Mouse (Mus musculus): ENCODE data around the gene Xrcc5. TPM values are rescaled to one million over a fixed set of nuclear protein-coding genes. Genes with fewer than 3 reads are reported as not detected.

The Xrcc5 gene
- polyA plus RNA-seq (2014; fragmentation: Nextera tagmentation; extraction: Ambion mirVana): 43.6 and 47.8 TPM in 2 replicates

DNA sequence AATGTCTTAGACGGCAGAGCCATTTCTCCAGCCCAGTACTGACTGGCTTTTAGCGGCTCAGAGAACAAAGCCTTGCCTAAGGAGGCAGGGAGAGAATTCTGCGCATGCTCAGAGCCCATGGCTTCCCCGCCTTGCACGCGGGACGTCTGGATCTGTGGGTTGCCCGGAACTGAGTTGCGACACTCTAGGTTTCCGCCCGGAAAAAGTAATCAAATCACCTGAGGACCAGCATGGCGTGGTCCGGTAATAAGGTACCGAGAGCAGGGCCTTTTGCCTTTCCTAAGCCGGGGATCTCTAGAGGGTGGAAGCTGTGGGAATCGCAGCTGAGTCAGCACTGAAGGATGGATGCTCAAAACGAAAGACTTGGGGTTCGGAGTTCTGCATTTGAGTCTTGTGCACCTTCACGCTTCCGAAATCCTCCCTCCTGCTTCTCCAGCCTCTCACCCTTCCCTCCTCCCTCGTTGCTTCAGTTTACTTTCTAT is at the start of gene Xrcc5:
TSS of gene Xrcc5 (plus strand) at position 105 of the 482 bp plus-strand sequence.
- Histone ChIP-seq H3K27ac (ENCODE audit: low read length) (peak within 1 kb of the TSS; percentile 61), H3K27me3 (ENCODE audit: control insufficient read depth, insufficient read depth, low read length) (no peaks in the 10 kb centered on the region), H3K4me2 (replicated peaks; ENCODE audit: low read depth, low read length) (peak within 1 kb of the TSS; percentile 54), H3K36me3 (ENCODE audit: control insufficient read depth, insufficient read depth, low read length) (no peaks in the 10 kb centered on the region), H3K9ac (replicated peaks; ENCODE audit: low read depth, low read length) (peak within 1 kb of the TSS; percentile 72), H3K4me3 (ENCODE audit: low read depth, low read length) (peak within 1 kb of the TSS; percentile 60), H3K4me1 (ENCODE audit: control insufficient read depth, insufficient read depth, low read length) (peaks cover 7% of the 10 kb centered on the region), H3K9me3 (ENCODE audit: control insufficient read depth, low read depth, low read length) (no peaks in the 10 kb centered on the region)
- peak; percentile 98 for ATAC-seq (ENCODE audit: insufficient number of reproducible peaks, insufficient read depth, low FRiP score, low read depth)
- WGBS: under 1% methylated on average over 21 of the region's 21 CpGs

DNA sequence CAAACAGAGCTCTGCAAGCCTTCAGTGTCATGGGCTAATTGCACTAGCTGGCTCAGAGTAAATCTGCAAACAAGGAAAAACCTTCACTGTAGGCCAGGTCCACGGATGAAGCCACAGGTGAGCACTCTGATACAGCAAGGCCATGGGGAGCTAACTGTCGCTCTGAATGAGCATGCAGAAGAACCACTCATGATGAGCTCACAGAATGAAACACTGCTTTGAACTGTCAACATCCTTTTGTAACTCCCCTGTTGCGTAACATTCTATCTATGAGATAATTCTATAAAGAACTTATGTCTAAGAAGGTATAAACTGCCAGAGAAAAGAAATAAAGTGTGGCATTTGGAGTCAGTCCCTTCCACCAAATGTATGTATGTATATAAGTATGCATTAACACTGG is 44.1 kb upstream of the Xrcc5 start:
- Histone ChIP-seq H3K27me3 (ENCODE audit: control insufficient read depth, insufficient read depth, low read length) (no peaks in the 10 kb centered on the region), H3K9ac (replicated peaks; ENCODE audit: low read depth, low read length) (no peak overlapping the region), H3K4me3 (ENCODE audit: low read depth, low read length) (no peak overlapping the region), H3K27ac (ENCODE audit: low read length) (no peak overlapping the region), H3K4me2 (replicated peaks; ENCODE audit: low read depth, low read length) (no peak overlapping the region), H3K36me3 (ENCODE audit: control insufficient read depth, insufficient read depth, low read length) (peaks cover 15% of the 10 kb centered on the region), H3K9me3 (ENCODE audit: control insufficient read depth, low read depth, low read length) (no peaks in the 10 kb centered on the region), H3K4me1 (ENCODE audit: control insufficient read depth, insufficient read depth, low read length) (no peaks in the 10 kb centered on the region)
- no peak for ATAC-seq (ENCODE audit: insufficient number of reproducible peaks, insufficient read depth, low FRiP score, low read depth)
- WGBS: 85% methylated on average over 3 of the region's 3 CpGs

DNA sequence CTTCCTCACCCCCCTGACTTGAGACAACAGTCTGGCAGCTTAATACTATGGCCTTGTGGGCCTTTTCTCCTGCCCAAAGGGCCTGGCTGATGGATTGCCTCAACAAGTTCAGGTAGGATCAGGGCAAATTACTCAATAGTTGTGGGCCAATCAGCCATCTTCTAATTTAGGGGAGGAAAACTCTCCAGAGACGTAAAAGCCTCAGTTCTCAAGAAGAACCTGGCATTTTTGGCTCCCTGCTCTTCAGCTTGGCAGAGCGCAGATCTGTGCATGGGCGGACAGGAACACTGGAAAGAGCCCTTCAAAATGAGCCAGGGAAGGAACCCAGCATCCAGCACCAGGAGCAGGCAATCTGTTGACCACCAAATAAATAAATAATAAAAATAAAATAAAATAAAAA is 29.1 kb upstream of the Xrcc5 start:
- no peak overlapping the region for H3K4me3 ChIP-seq (ENCODE audit: low read depth, low read length)
- no peaks in the 10 kb centered on the region for H3K9me3 ChIP-seq (ENCODE audit: control insufficient read depth, low read depth, low read length)
- 94% methylated on average over 3 of the region's 3 CpGs for WGBS
- H3K4me1 ChIP-seq (ENCODE audit: control insufficient read depth, insufficient read depth, low read length): peaks cover 3% of the 10 kb centered on the region; the same call in 1 of the 2 replicates
- ATAC-seq (ENCODE audit: insufficient number of reproducible peaks, insufficient read depth, low FRiP score, low read depth): no peak
- H3K36me3 ChIP-seq (ENCODE audit: control insufficient read depth, insufficient read depth, low read length): peaks cover 7% of the 10 kb centered on the region; the same call in 1 of the 2 replicates
- no peaks in the 10 kb centered on the region for H3K27me3 ChIP-seq (ENCODE audit: control insufficient read depth, insufficient read depth, low read length)
- no peak overlapping the region for H3K9ac ChIP-seq (replicated peaks; ENCODE audit: low read depth, low read length)
- no peak overlapping the region for H3K4me2 ChIP-seq (replicated peaks; ENCODE audit: low read depth, low read length)
- no peak overlapping the region for H3K27ac ChIP-seq (ENCODE audit: low read length)

DNA sequence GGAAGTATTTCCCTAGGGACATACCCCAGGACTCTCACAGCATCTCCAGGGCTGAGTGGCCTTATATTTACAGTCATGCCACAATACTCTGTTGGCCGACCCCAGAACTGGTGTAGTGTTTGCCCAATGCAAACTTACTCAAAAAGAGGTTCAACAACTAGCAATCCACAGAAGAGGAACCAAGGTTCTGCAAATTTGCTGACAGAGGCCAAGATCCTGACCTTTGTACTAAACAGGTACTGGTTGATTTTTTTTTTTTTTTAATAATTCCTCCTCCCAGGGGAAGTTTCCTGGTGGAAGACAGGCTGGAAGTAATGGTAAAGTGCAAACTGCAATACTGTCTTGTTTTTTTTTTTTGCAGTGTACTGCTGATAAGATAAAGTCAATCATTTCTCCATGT is 24.6 kb upstream of the Xrcc5 start:
- Histone ChIP-seq H3K4me3 (ENCODE audit: low read depth, low read length) (no peak overlapping the region), H3K36me3 (ENCODE audit: control insufficient read depth, insufficient read depth, low read length) (no peaks in the 10 kb centered on the region), H3K4me2 (replicated peaks; ENCODE audit: low read depth, low read length) (no peak overlapping the region), H3K9me3 (ENCODE audit: control insufficient read depth, low read depth, low read length) (no peaks in the 10 kb centered on the region), H3K27me3 (ENCODE audit: control insufficient read depth, insufficient read depth, low read length) (no peaks in the 10 kb centered on the region), H3K27ac (ENCODE audit: low read length) (no peak overlapping the region), H3K4me1 (ENCODE audit: control insufficient read depth, insufficient read depth, low read length) (peaks cover 3% of the 10 kb centered on the region; the same call in 1 of the 2 replicates), H3K9ac (replicated peaks; ENCODE audit: low read depth, low read length) (no peak overlapping the region)
- ATAC-seq (ENCODE audit: insufficient number of reproducible peaks, insufficient read depth, low FRiP score, low read depth): no peak
- 67% methylated on average over 1 of the region's 1 CpGs for WGBS

DNA sequence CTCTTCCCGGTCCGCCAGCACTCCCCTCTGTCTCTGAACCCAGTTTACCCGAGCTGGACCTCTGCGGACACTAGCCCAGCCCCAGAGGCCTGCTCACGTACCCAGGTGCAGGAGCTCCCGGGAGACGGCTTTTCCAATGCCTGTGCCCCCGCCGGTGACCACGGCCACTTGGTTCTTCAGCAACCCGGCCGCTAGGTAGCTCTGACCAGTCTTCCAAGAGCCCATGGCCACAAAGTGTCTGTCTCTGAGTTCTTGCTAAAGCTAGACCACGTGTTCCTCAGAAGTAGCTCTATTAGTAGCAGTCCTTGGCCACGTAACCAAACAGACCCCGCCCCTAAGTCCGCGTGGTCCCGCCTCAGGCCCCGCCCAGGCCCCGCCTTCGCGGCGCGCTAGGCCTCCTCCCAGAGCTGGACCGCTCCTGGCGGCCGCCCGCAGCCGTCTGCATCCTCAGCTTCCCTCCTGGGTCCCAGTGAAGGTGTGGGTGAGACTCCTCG is 23.2 kb upstream of the Xrcc5 start, which contains the start of the genes Pecr and Tmem169:
TSS of gene Pecr (minus strand) at position 323 of the 494 bp plus-strand sequence.
TSS of gene Tmem169 (plus strand) at position 378 of the 494 bp plus-strand sequence.
- peak within 1 kb of the TSS; percentile 80 for H3K4me2 ChIP-seq (replicated peaks; ENCODE audit: low read depth, low read length)
- no peaks in the 10 kb centered on the region for H3K9me3 ChIP-seq (ENCODE audit: control insufficient read depth, low read depth, low read length)
- ATAC-seq (ENCODE audit: insufficient number of reproducible peaks, insufficient read depth, low FRiP score, low read depth): peak; percentile 99
- no peak within 1 kb of the TSS for H3K27ac ChIP-seq (ENCODE audit: low read length)
- no peaks in the 10 kb centered on the region for H3K36me3 ChIP-seq (ENCODE audit: control insufficient read depth, insufficient read depth, low read length)
- H3K9ac ChIP-seq (replicated peaks; ENCODE audit: low read depth, low read length): peak within 1 kb of the TSS; percentile 36
- peak within 1 kb of the TSS; percentile 45 for H3K4me3 ChIP-seq (ENCODE audit: low read depth, low read length)
- H3K27me3 ChIP-seq (ENCODE audit: control insufficient read depth, insufficient read depth, low read length): no peaks in the 10 kb centered on the region
- peaks cover 3% of the 10 kb centered on the region; the same call in 1 of the 2 replicates for H3K4me1 ChIP-seq (ENCODE audit: control insufficient read depth, insufficient read depth, low read length)
- WGBS: under 1% methylated on average over 30 of the region's 30 CpGs

DNA sequence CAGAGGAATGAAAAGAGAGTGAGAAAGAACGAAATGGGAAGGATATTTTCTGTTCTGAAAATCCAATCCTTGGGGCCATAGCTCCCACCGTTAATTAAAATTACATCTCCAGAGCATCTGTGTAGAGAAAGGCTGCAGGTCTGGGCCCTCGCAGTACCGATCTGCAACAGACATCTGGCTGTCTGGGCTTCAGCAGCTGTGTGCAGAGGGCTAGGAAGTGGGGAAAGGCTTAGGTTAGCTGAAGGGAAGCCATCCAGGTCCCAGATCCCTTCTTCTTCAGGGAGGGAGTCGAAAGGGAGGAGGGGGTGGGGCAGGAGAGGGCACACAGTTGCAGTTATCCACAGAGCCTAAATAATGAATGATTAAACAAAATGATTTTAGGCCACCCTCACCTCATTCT is 22.7 kb upstream of the Xrcc5 start:
- WGBS: 4% methylated on average over 5 of the region's 5 CpGs
- ATAC-seq (ENCODE audit: insufficient number of reproducible peaks, insufficient read depth, low FRiP score, low read depth): no peak
- no peak overlapping the region for H3K27ac ChIP-seq (ENCODE audit: low read length)

DNA sequence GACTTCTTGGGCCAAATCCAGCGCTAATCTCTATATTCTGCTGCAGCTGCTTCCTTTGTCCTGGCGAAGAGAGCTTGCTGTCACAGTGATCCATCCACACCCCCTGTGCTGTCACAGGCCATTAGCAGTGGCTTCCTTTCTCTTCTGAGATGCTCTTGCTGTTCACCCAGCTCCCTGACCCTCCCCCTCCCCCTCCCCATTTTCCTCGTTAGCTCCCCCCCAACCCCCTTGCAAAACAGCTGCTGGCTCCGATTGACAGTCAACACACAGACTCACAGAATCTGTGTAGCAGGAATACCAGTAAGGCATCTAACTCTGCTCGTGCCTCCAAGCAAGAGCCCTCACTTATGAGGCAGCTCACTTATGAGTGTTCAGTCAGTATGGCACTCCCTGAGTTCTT is 20.3 kb upstream of the Xrcc5 start:
- Histone ChIP-seq H3K9me3 (ENCODE audit: control insufficient read depth, low read depth, low read length) (no peaks in the 10 kb centered on the region), H3K27me3 (ENCODE audit: control insufficient read depth, insufficient read depth, low read length) (no peaks in the 10 kb centered on the region), H3K4me3 (ENCODE audit: low read depth, low read length) (no peak overlapping the region), H3K36me3 (ENCODE audit: control insufficient read depth, insufficient read depth, low read length) (no peaks in the 10 kb centered on the region), H3K4me2 (replicated peaks; ENCODE audit: low read depth, low read length) (no peak overlapping the region), H3K27ac (ENCODE audit: low read length) (no peak overlapping the region), H3K9ac (replicated peaks; ENCODE audit: low read depth, low read length) (no peak overlapping the region), H3K4me1 (ENCODE audit: control insufficient read depth, insufficient read depth, low read length) (peaks cover 3% of the 10 kb centered on the region; the same call in 1 of the 2 replicates)
- no peak for ATAC-seq (ENCODE audit: insufficient number of reproducible peaks, insufficient read depth, low FRiP score, low read depth)
- 36% methylated on average over 5 of the region's 5 CpGs for WGBS

More for the DNA sequence above, 22.7 kb upstream of the Xrcc5 start:
- Histone ChIP-seq H3K4me2 (replicated peaks; ENCODE audit: low read depth, low read length) (peak overlapping the region; percentile 80), H3K36me3 (ENCODE audit: control insufficient read depth, insufficient read depth, low read length) (no peaks in the 10 kb centered on the region), H3K4me1 (ENCODE audit: control insufficient read depth, insufficient read depth, low read length) (peaks cover 3% of the 10 kb centered on the region; the same call in 1 of the 2 replicates), H3K4me3 (ENCODE audit: low read depth, low read length) (peak overlapping the region; percentile 45), H3K9me3 (ENCODE audit: control insufficient read depth, low read depth, low read length) (no peaks in the 10 kb centered on the region), H3K9ac (replicated peaks; ENCODE audit: low read depth, low read length) (no peak overlapping the region), H3K27me3 (ENCODE audit: control insufficient read depth, insufficient read depth, low read length) (no peaks in the 10 kb centered on the region)

DNA sequence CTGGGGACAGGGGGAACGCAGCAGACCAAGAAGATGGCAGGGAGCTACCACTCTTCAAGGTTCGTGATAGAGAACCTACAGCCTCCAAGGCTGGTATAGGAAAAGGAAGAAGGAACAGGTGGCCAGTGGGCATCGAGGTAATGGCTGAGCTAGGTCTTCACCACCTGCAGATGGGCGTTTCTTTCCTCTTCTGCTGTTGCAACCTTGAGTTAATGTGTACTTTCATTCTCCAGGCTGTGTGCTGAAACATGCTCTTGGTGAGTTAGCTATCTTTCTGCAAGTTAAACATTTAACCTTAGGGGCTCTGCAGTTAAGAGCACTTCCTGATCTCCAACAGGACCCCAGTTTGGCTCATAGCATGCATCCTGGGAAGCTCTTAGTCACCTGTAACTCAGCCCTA is 19.3 kb upstream of the Xrcc5 start:
- H3K27ac ChIP-seq (ENCODE audit: low read length): no peak overlapping the region
- no peak overlapping the region for H3K4me3 ChIP-seq (ENCODE audit: low read depth, low read length)
- WGBS: 76% methylated on average over 4 of the region's 4 CpGs
- H3K4me1 ChIP-seq (ENCODE audit: control insufficient read depth, insufficient read depth, low read length): no peaks in the 10 kb centered on the region
- H3K9ac ChIP-seq (replicated peaks; ENCODE audit: low read depth, low read length): no peak overlapping the region
- no peak for ATAC-seq (ENCODE audit: insufficient number of reproducible peaks, insufficient read depth, low FRiP score, low read depth)
- H3K9me3 ChIP-seq (ENCODE audit: control insufficient read depth, low read depth, low read length): no peaks in the 10 kb centered on the region
- H3K4me2 ChIP-seq (replicated peaks; ENCODE audit: low read depth, low read length): no peak overlapping the region
- H3K36me3 ChIP-seq (ENCODE audit: control insufficient read depth, insufficient read depth, low read length): no peaks in the 10 kb centered on the region
- no peaks in the 10 kb centered on the region for H3K27me3 ChIP-seq (ENCODE audit: control insufficient read depth, insufficient read depth, low read length)
